Mouse (Mus musculus) E14TG2a.4 (cell line): ENCODE measurements at regions not wholly inside any gene's neighbourhood (a gene's known extent, or its start where the extent isn't known, plus 50 kb on each side); places are given as distances from the start of the nearest gene placed in this dataset.
"Not testable (repeated sequence)": the region's sequence is repeated elsewhere in the genome, so short reads cannot be mapped to it uniquely, and the experiment has no call there.

Source experiments
- H3K27me3 ChIP-seq: 2 replicates; pipeline ENCODE4 v1.6.1; 2014; ENCODE audit warnings: low read length, control low read depth; ENCODE audit not compliant: insufficient read depth
- H3K36me3 ChIP-seq: 2 replicates; pipeline ENCODE4 v1.6.1; 2014; ENCODE audit warnings: low read length, control low read depth; ENCODE audit not compliant: insufficient read depth
- H3K4me1 ChIP-seq: replicated peaks from 2 replicates; pipeline ENCODE4 v1.6.1; 2014; ENCODE audit warnings: low read depth, low read length, control low read depth
- H3K4me3 ChIP-seq: replicated peaks from 2 replicates; pipeline ENCODE4 v1.5.1; 2014; ENCODE audit warnings: mild to moderate bottlenecking, low read length
- H3K9me3 ChIP-seq: 2 replicates; pipeline ENCODE4 v1.6.1; 2014; ENCODE audit warnings: low read length, control low read depth
- CTCF ChIP-seq: conservative IDR thresholded peaks from 2 replicates; pipeline ENCODE4 v1.5.1; 2014; ENCODE audit warnings: low read length
- NANOG ChIP-seq: IDR thresholded peaks from 2 replicates; pipeline ENCODE4 v1.6.1; 2014; ENCODE audit warnings: borderline replicate concordance, low read length, mixed read lengths
- POU5F1 ChIP-seq: IDR thresholded peaks from 2 replicates; pipeline ENCODE4 v1.6.1; 2014; ENCODE audit warnings: low read length, borderline replicate concordance

- TF ChIP-seq POU5F1 (no peak), NANOG (no peak), CTCF (no peak)
- Histone ChIP-seq H3K9me3 (no peaks in the 10 kb centered on the region), H3K4me3 (no peak overlapping the region), H3K36me3 (no peaks in the 10 kb centered on the region), H3K4me1 (no peaks in the 10 kb centered on the region), H3K27me3 (no peaks in the 10 kb centered on the region)
Observed at GRCm38 (mm10) chr12:115404116-115404515, 643.4 kb upstream of the Zfp386 start.

- TF ChIP-seq CTCF (no peak), POU5F1 (no peak), NANOG (no peak)
- no peak overlapping the region for H3K4me3 ChIP-seq
- H3K9me3 ChIP-seq: no peaks in the 10 kb centered on the region
- no peaks in the 10 kb centered on the region for H3K36me3 ChIP-seq
- no peaks in the 10 kb centered on the region for H3K4me1 ChIP-seq
- H3K27me3 ChIP-seq: no peaks in the 10 kb centered on the region
Observed at GRCm38 (mm10) chr12:115404657-115405056, 642.9 kb upstream of the Zfp386 start.

DNA sequence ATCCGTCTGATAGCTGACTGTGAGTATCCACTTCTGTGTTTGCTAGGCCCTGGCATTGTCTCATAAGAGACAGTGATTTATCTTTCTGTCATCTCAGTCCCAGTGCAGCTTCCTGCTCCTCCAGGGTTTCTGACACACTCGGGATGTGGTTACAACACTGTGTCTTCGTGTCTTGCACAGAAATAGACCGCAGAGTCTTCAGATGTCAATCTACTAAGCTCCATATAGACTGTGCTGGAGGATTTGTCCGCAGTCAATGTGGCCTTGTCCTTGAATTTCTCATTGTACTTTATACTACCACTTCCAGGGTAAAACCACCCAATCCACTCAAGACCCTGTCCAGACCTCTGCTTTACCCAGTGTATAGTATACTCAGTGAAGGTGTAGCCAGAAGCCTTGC is 601.3 kb upstream of the Zfp386 start:
- H3K9me3 ChIP-seq, H3K4me1 ChIP-seq, H3K27me3 ChIP-seq, H3K4me3 ChIP-seq, H3K36me3 ChIP-seq: not testable (repeated sequence)

DNA sequence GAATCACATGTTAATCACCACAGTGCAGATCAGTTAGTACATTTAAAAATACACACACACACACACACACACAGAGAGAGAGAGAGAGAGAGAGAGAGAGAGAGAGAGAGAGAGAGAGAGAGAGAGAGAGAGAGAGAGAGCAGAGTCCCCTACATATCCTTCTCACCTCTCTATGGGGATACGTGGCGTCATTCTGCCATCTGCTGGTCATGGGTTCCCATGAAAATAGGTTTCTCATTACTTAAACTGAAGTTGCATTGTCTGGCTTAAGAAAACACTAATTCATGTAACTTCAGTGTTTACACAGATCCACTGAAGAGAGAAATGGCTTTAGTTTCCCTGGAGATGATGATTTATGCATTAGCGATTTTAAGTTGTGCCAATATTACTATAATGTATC is 594.9 kb upstream of the Zfp386 start:
- H3K4me3 ChIP-seq, H3K9me3 ChIP-seq, H3K4me1 ChIP-seq, H3K27me3 ChIP-seq, H3K36me3 ChIP-seq: not testable (repeated sequence)

DNA sequence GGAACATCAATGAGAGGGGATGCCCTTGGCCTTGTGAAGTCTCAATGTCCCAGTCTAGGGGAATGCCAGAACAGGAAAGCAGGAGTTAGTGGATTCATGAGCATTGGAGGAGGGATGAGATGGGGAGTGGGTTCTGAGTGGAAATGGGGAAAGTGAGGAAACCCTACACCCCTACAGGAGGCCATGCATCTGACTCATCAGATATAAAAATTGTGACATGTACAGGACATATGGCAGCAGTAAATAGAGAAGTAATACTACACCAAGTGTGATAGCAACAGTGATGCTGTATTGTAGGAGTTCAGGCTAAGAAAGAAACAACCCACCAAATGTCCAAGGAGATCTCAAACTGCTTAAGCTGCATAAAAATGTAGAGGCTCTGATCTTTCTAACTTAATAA is 582.7 kb upstream of the Zfp386 start:
- not testable (repeated sequence) for H3K4me1 ChIP-seq, H3K27me3 ChIP-seq

DNA sequence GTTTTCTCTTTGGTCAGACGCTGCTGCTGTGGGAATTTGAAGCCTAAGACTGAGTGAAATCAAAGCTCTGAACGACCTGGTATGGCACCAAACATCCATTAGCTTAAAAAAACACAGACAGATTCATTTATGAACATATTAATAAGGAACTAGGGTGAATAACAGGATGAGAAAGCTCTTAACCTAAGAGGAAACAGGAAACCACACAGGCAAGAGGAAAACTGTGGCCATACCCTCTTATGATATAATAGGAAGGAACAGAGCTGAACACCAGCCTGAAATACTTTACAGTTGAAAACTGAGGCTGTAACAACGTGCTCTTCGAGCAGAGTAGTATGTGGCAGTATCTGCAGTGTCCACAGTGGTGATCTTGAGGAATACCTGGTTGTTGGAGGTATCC is 579.5 kb upstream of the Zfp386 start:
- not testable (repeated sequence) for H3K4me3 ChIP-seq, H3K4me1 ChIP-seq, H3K36me3 ChIP-seq

More for the DNA sequence above, 582.7 kb upstream of the Zfp386 start:
- H3K9me3 ChIP-seq, H3K36me3 ChIP-seq, H3K4me3 ChIP-seq: not testable (repeated sequence)

GRCm38 (mm10) chr12:115468569-115468968 is 579.0 kb upstream of the Zfp386 start:
- H3K4me1 ChIP-seq, H3K9me3 ChIP-seq, H3K27me3 ChIP-seq, H3K36me3 ChIP-seq, H3K4me3 ChIP-seq: not testable (repeated sequence)

More for the DNA sequence above, 579.5 kb upstream of the Zfp386 start:
- not testable (repeated sequence) for H3K9me3 ChIP-seq, H3K27me3 ChIP-seq

GRCm38 (mm10) chr12:115498865-115499264 is 548.7 kb upstream of the Zfp386 start:
- Histone ChIP-seq H3K9me3 (no peaks in the 10 kb centered on the region), H3K4me3 (no peak overlapping the region), H3K36me3 (no peaks in the 10 kb centered on the region), H3K4me1 (no peaks in the 10 kb centered on the region), H3K27me3 (no peaks in the 10 kb centered on the region)
- TF ChIP-seq NANOG: no peak
- TF ChIP-seq POU5F1: no peak
- TF ChIP-seq CTCF: no peak

DNA sequence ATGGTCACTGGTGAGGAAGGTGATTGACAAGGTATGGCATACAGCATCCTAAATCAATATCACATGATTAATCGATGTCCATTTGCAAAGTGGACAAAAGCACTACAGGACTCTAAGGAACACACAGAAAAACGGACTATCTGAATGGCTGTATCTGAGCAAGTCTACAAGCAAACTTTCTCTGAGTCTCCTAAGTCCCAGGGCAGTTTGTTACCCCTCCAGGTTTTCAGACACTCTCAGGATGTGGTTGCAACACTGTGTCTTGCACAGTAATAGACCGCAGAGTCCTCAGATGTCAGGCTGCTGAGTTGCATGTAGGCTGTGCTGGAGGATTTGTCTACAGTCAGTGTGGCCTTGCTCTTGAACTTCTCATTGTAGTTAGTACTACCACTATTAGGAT is 540.2 kb upstream of the Zfp386 start:
- H3K9me3 ChIP-seq, H3K4me3 ChIP-seq, H3K36me3 ChIP-seq, H3K4me1 ChIP-seq, H3K27me3 ChIP-seq: not testable (repeated sequence)

DNA sequence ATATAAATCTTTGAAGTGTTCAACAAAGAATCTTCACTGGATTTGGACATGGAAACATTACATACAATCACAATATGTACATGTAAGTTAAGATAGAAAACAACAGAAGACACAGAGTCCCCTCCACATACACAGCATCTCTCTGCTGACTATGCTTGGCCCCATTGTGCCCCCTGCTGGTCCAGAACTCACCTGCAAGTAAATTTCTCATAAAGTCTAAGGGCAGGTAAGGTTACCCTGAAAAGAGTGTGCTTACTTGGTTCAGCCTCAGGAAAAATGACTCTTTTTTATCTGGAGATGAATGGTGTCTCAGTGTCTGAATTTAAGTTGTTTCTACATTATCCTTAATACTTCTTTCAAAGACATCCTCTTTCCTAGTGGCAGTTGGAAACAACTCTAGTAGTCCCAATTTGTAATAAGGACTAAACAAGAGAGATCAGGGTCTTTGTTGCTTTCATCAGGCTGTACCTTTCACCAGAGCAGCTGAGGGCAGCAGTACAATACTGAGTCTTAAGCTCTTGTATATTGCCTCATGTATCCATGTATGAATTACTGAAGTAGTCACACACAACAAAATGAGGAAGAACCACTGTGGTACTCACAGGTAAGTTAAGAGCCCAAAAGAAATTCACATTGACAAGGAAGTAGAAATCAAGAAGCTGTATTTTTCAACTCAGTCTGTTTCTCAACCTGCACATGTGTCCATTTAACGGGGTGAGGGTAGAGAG is 538.7 kb upstream of the Zfp386 start:
- not testable (repeated sequence) for H3K9me3 ChIP-seq, H3K4me1 ChIP-seq, H3K27me3 ChIP-seq, H3K4me3 ChIP-seq, H3K36me3 ChIP-seq

DNA sequence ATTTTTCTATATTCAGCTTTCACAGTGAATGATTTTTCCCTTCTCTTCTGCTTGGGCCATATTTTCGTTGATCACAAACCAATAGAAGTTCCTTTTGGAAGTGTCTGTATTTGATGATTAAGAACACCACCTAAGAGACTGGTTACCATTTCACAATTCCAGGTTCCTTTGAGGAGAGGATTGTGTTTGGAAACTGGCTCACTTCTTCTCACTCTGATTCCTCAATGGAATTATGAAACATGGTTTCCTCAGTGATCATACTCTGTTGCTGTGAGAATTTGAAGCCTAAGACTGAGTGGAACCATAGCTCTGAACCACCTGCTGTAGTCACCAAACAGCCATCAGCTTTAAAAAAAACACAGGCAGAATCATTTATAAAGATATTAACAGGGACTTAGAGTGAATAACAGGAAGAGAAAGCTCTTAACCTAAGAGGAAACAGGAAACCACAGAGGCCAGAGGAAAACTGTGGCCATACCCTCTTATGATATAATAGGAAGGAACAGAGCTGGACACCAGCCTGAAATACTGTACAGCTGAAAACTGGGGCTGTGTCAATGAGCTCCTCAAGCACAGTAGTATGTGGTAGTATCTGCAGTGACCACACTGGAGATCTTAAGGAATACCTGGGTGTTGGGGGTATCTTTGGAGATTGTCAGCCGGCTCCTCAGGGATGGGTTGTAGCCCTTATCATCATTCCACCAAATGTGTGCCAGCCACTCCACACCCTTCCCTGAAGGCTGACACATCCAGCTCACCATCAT is 528.6 kb upstream of the Zfp386 start:
- not testable (repeated sequence) for H3K9me3 ChIP-seq, H3K27me3 ChIP-seq, H3K4me3 ChIP-seq, H3K4me1 ChIP-seq, H3K36me3 ChIP-seq
